Mouse (Mus musculus) heart, adult 2 months (tissue): ENCODE data around the gene Nrxn2.

Source experiments
- CTCF ChIP-seq: fragments of 200-600 bp; IDR thresholded peaks from 2 replicates; pipeline ENCODE4 v1.8.1; 2022; ENCODE audit warnings: antibody characterized with exemption, mild to moderate bottlenecking, moderate library complexity
- EP300 ChIP-seq: fragments of 200-500 bp; IDR thresholded peaks from 2 replicates; pipeline ENCODE4 v1.6.1; 2011; ENCODE audit warnings: low read depth, low read length, control low read depth; ENCODE audit not compliant: insufficient read depth
- POLR2A ChIP-seq: fragments of 200-500 bp; IDR thresholded peaks from 2 replicates; pipeline ENCODE4 v1.6.1; 2011; ENCODE audit warnings: mild to moderate bottlenecking, low read depth, low read length, control low read depth; ENCODE audit not compliant: insufficient read depth

- TF ChIP-seq POLR2A = no peak
- TF ChIP-seq CTCF = no peak
- no peak for TF ChIP-seq EP300
Measured at GRCm38 (mm10) chr19:6502543-6503319, 84.2 kb downstream of the Nrxn2 start.
